Mouse (Mus musculus) ES-Bruce4 (cell line): ENCODE measurements around the gene Hpn.

Experiments
- CTCF ChIP-seq: IDR thresholded peaks from one replicate; pipeline ENCODE4 v1.8.1; 2011; ENCODE audit warnings: low read depth, low read length
- EP300 ChIP-seq: IDR thresholded peaks from 2 replicates; pipeline ENCODE4 v1.6.1; 2011; ENCODE audit warnings: low read depth, low read length; ENCODE audit not compliant: insufficient read depth
- POLR2A ChIP-seq: IDR thresholded peaks from one replicate; pipeline ENCODE4 v1.8.1; 2011; ENCODE audit warnings: low read length; ENCODE audit not compliant: insufficient read depth

GRCm38 (mm10) chr7:31053882-31054447 is 61.1 kb downstream of the Hpn start:
- TF ChIP-seq CTCF (no peak), POLR2A (no peak), EP300 (no peak)
